Mouse (Mus musculus) bone marrow, adult 2 months (tissue): ENCODE data around the gene Coro1c. TPM values are rescaled to one million over a fixed set of nuclear protein-coding genes. Genes with fewer than 3 reads are reported as not detected.

ENCODE experiments used
- H3K27ac ChIP-seq: fragments of 200-500 bp; 2 replicates; pipeline ENCODE4 v1.5.1; 2012; ENCODE audit warnings: low read depth, mild to moderate bottlenecking, control low read depth, inconsistent platforms, low read length; ENCODE audit not compliant: control insufficient read depth, poor library complexity, insufficient read depth
- H3K4me1 ChIP-seq: fragments of 200-500 bp; 2 replicates; pipeline ENCODE4 v1.6.1; 2011; ENCODE audit warnings: low read length; ENCODE audit not compliant: control insufficient read depth, insufficient read depth
- H3K4me3 ChIP-seq: fragments of 200-500 bp; replicated peaks from 2 replicates; pipeline ENCODE3; 2011; ENCODE audit warnings: mild to moderate bottlenecking, low read depth, low read length, control low read depth; ENCODE audit not compliant: control insufficient read depth
- CTCF ChIP-seq: fragments of 200-500 bp; IDR thresholded peaks from 2 replicates; pipeline ENCODE4 v1.5.1; 2011; ENCODE audit warnings: low read length, control low read depth; ENCODE audit not compliant: control insufficient read depth, insufficient read depth
- POLR2A ChIP-seq: fragments of 200-500 bp; IDR thresholded peaks from 2 replicates; pipeline ENCODE4 v1.6.1; 2011; ENCODE audit warnings: low read depth, mild to moderate bottlenecking, control low read depth, low read length, borderline replicate concordance; ENCODE audit not compliant: control insufficient read depth
- WGBS: fragments of 180-500 bp; shearing (Covaris S2); methylation state at CpG from one replicate; pipeline ENCODE4 v1.1.7; 2018; 5-methylcytosine and 5-hydroxymethylcytosine counted together
- polyA plus RNA-seq: library from polyadenylated mRNA; stranded (reverse); fragments of >200 nt; gene quantifications from 2 replicates; pipeline ENCODE4 v1.2.4, GENCODE M21; 2011; ENCODE audit warnings: low replicate concordance; ENCODE audit not compliant: missing spikeins, insufficient read depth, insufficient read length

The Coro1c gene
- polyA plus RNA-seq, 1 experiment: 52.7 TPM

DNA sequence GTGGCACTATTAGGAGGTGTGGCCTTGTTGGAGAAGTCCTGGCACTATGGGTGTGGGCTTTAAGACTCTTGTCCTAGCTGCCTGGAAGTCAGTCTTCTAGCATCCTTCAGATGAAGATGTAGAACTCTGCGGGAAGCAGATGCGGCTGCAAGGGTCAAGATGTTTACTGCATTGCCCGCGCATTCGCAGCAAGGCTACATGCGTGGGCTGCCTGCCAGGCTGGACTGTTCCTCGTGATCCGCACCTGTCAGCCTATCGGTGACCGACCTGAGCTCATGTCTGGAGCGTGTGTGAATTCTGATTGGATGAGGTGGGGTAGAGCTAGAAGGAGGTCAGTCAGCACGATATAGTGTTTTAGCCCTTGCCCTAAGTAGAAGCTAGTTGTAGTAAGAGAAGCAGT lies 44.6 kb downstream of the Coro1c start:
- H3K4me1 ChIP-seq: peaks cover 2% of the 10 kb centered on the region; the same call in 1 of the 2 replicates
- no peak for TF ChIP-seq POLR2A
- no peak for TF ChIP-seq CTCF
- 95% methylated on average over 12 of the region's 12 CpGs for WGBS
- H3K27ac ChIP-seq: no peak overlapping the region
- no peak overlapping the region for H3K4me3 ChIP-seq

- Histone ChIP-seq H3K4me1 (peaks cover 4% of the 10 kb centered on the region), H3K4me3 (no peak overlapping the region), H3K27ac (no peak overlapping the region)
- WGBS: 86% methylated on average over 4 of the region's 4 CpGs
- TF ChIP-seq POLR2A: no peak
- no peak for TF ChIP-seq CTCF
Measured at GRCm38 (mm10) chr5:113862418-113862817, 46.1 kb downstream of the Coro1c start.

DNA sequence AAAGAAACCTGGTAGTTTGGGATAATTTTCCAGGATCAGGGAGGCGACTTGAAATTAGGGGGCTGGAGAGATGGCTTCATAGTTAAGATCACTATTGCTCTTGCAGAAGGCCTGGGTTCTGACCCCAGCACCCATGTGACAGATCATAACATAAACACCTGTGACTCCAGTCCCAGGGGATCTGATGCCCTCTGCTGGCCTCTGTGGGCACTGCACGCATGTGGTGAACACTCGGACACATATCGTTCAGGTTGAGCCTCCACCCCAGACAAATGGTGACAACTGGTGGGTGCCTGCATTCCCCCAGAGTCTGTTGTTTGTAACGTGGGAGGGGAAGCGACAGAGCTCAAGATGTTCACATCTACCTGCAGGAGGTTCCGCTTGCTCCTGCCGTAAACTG lies 47.3 kb downstream of the Coro1c start:
- WGBS: 89% methylated on average over 8 of the region's 8 CpGs
- peaks cover 4% of the 10 kb centered on the region for H3K4me1 ChIP-seq
- no peak overlapping the region for H3K4me3 ChIP-seq
- H3K27ac ChIP-seq: no peak overlapping the region
- TF ChIP-seq CTCF (peak; percentile 70), POLR2A (no peak)

GRCm38 (mm10) chr5:113858971-113859370 lies 49.6 kb downstream of the Coro1c start:
- 6% methylated on average over 5 of the region's 5 CpGs for WGBS
- Histone ChIP-seq H3K4me3 (peak overlapping the region; percentile 2), H3K4me1 (peaks cover 2% of the 10 kb centered on the region), H3K27ac (peak overlapping the region; percentile 72)
- TF ChIP-seq POLR2A (0 out of 2 replicates have a peak, but pooled peaks have one; percentile 21), CTCF (no peak)

DNA sequence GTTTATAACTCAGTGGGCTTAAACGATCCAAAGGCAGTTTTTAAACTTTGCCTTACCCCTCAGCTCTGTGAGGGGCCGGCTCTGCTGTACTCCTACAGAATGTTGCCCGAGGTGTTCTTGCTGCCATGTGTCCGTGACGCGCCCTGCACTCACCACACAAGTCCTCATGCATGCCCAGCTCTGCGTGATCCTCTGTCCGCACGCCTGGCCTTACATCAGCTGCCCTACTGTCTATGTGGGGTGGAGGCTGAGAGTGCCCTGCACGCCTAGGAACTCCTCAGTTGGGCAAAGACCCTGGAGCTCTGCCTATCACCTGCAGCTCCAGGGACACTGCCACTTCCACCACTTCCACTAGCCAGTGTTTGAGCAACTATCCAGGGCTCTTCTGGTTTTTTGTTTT lies 50.0 kb downstream of the Coro1c start:
- TF ChIP-seq CTCF: no peak
- no peak for TF ChIP-seq POLR2A
- no peak overlapping the region for H3K4me3 ChIP-seq
- 67% methylated on average over 10 of the region's 10 CpGs for WGBS
- 0 out of 2 replicates have a peak overlapping the region, but pooled peaks have one; percentile 26 for H3K27ac ChIP-seq
- H3K4me1 ChIP-seq: peaks cover 2% of the 10 kb centered on the region

DNA sequence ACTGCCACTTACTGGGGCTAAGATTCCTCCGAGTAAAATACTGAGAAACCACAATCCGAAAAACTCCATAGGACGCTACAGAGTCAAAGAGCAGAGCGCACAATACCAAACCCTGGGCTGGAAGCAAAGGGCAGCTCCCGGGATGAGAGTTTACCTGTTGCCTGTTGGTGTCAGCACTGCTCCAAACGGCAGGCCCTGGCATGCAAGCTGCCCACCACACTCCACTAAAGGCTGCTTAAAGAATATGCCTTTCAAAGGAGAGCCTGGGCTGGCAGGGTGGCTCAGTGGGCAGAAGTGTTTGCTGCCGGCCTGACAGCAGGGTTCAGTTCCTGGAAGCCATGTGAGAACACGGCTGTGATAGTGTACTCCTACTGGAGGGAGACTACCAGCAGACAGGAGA lies 50.9 kb downstream of the Coro1c start:
- Histone ChIP-seq H3K4me3 (no peak overlapping the region), H3K27ac (no peak overlapping the region), H3K4me1 (peaks cover 2% of the 10 kb centered on the region)
- 84% methylated on average over 8 of the region's 8 CpGs for WGBS
- 0 out of 2 replicates have a peak, but pooled peaks have one; percentile 2 for TF ChIP-seq CTCF
- TF ChIP-seq POLR2A: no peak

DNA sequence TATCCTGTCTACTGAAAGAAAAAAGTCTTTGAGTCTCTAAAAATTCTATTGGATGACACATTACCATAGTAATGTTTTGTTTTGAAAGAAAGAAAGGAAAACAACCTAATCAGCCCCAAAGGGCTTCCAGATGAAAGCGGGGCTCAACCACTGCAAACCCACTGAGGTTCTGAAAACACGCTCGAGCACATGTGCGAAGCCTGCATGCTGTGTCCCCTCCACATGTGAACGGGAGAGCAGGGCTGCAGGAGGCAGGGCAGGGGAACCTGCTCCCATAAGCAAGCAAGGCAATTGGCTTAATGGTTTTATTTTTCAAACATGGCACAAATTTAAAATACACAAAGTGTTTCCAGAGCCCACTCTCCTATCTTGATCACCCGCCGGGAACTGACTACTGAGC lies 51.9 kb downstream of the Coro1c start:
- TF ChIP-seq POLR2A (no peak), CTCF (no peak)
- Histone ChIP-seq H3K4me3 (no peak overlapping the region), H3K4me1 (peaks cover 2% of the 10 kb centered on the region), H3K27ac (no peak overlapping the region)
- 92% methylated on average over 7 of the region's 7 CpGs for WGBS

- H3K4me1 ChIP-seq: peaks cover 2% of the 10 kb centered on the region
- H3K4me3 ChIP-seq: no peak overlapping the region
- TF ChIP-seq CTCF: no peak
- TF ChIP-seq POLR2A: no peak
- H3K27ac ChIP-seq: no peak overlapping the region
- 80% methylated on average over 3 of the region's 3 CpGs for WGBS
Measured at GRCm38 (mm10) chr5:113855696-113856095, 52.9 kb downstream of the Coro1c start.

GRCm38 (mm10) chr5:113855117-113855516 lies 53.4 kb downstream of the Coro1c start:
- Histone ChIP-seq H3K4me3 (no peak overlapping the region), H3K4me1 (peaks cover 2% of the 10 kb centered on the region), H3K27ac (no peak overlapping the region)
- TF ChIP-seq POLR2A (no peak), CTCF (no peak)
- WGBS: 91% methylated on average over 10 of the region's 10 CpGs
